In the genomic region with DNA sequence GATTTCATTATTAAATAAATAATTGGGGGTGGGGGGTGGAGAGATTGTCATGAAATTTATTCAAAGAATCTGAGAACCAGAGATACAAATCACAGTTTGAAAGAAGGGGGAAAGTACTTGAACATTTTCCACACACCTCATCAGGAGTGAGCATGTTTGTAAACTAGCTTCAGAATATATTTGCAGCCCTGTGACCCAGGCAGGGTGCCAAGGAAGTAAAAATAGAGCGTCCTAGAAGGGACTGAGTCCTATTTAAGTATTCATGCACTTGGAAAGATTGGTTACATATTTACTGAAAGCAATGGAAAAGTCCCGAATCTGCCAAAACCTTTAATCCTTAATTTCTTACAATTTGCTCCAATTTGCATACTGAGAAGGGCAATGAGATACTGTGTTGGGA, we compare ENCODE assay signal across 12 mouse cellular contexts. TPM values are rescaled to one million over a fixed set of nuclear protein-coding genes. Genes with fewer than 3 reads are reported as not detected.
DNase-seq lines count a peak whose midpoint lies in the region; ATAC-seq and TF ChIP-seq lines count a peak whose summit lies in the region.
"Had no signal": no experiment of that assay in that cellular context is flagged by ENCODE, and none has a peak within 500 bp of the region (broad histone marks: within the 10 kb centered on the region; RNA-seq: fewer than 3 reads in every experiment).

No protein-coding gene starts in this region.

- H3K36me3 ChIP-seq in lung, postnatal 0 days (ENCODE audit: insufficient read depth, low read length): no peaks in the 10 kb centered on the region
- H3K36me3 ChIP-seq in forebrain, embryonic 13.5 days (ENCODE audit: poor library complexity, severe bottlenecking): no peaks in the 10 kb centered on the region
- H3K36me3 ChIP-seq in liver, embryonic 11.5 days (ENCODE audit: control insufficient read depth, insufficient read depth, low read length): no peaks in the 10 kb centered on the region
- H3K36me3 ChIP-seq in forebrain, embryonic 16.5 days (ENCODE audit: control insufficient read depth, insufficient read depth): no peaks in the 10 kb centered on the region
- H3K36me3 ChIP-seq: forebrain, embryonic 12.5 days had no signal

- no peak overlapping the region for H3K4me2 ChIP-seq in lung, postnatal 0 days (replicated peaks; ENCODE audit: low read depth, low read length)
- H3K4me2 ChIP-seq in forebrain, embryonic 13.5 days: no peak overlapping the region
- no peak overlapping the region for H3K4me2 ChIP-seq in liver, embryonic 11.5 days
- H3K4me2 ChIP-seq in forebrain, embryonic 16.5 days (ENCODE audit: low read length): no peak overlapping the region
- H3K4me2 ChIP-seq: forebrain, embryonic 12.5 days; hindbrain, embryonic 14.5 days had no signal

- H3K27ac ChIP-seq in lung, postnatal 0 days (ENCODE audit: low read length): peak overlapping the region; percentile 35; the same call in 1 of the 2 replicates
- no peak overlapping the region for H3K27ac ChIP-seq in forebrain, embryonic 13.5 days
- H3K27ac ChIP-seq in liver, embryonic 11.5 days (ENCODE audit: low read depth, low read length): no peak overlapping the region
- no peak overlapping the region for H3K27ac ChIP-seq in forebrain, embryonic 16.5 days (ENCODE audit: low read length)
- H3K27ac ChIP-seq: forebrain, embryonic 12.5 days; hindbrain, embryonic 14.5 days; liver, embryonic 14.5 days had no signal

- no peaks in the 10 kb centered on the region for H3K4me1 ChIP-seq in lung, postnatal 0 days (ENCODE audit: insufficient read depth, low read depth, low read length)
- no peaks in the 10 kb centered on the region for H3K4me1 ChIP-seq in forebrain, embryonic 13.5 days
- no peaks in the 10 kb centered on the region for H3K4me1 ChIP-seq in liver, embryonic 11.5 days (replicated peaks; ENCODE audit: control insufficient read depth, insufficient read depth, low read length)
- H3K4me1 ChIP-seq in forebrain, embryonic 16.5 days (replicated peaks; ENCODE audit: control insufficient read depth, insufficient read depth, low read length): no peaks in the 10 kb centered on the region
- H3K4me1 ChIP-seq: forebrain, embryonic 12.5 days had no signal

- no peaks in the 10 kb centered on the region for H3K9me3 ChIP-seq in lung, postnatal 0 days (ENCODE audit: low read length)
- no peaks in the 10 kb centered on the region for H3K9me3 ChIP-seq in forebrain, embryonic 13.5 days (replicated peaks)
- H3K9me3 ChIP-seq in liver, embryonic 11.5 days (ENCODE audit: control insufficient read depth, low read length): no peaks in the 10 kb centered on the region
- no peaks in the 10 kb centered on the region for H3K9me3 ChIP-seq in forebrain, embryonic 16.5 days (ENCODE audit: control insufficient read depth, low read length)
- H3K9me3 ChIP-seq: forebrain, embryonic 12.5 days had no signal

- no peak overlapping the region for H3K9ac ChIP-seq in lung, postnatal 0 days (replicated peaks; ENCODE audit: low read depth)
- no peak overlapping the region for H3K9ac ChIP-seq in forebrain, embryonic 13.5 days
- H3K9ac ChIP-seq in liver, embryonic 11.5 days (ENCODE audit: low read depth, low read length): no peak overlapping the region
- no peak overlapping the region for H3K9ac ChIP-seq in forebrain, embryonic 16.5 days (replicated peaks; ENCODE audit: low read depth, low read length)
- H3K9ac ChIP-seq: forebrain, embryonic 12.5 days; hindbrain, embryonic 14.5 days; liver, embryonic 14.5 days had no signal

- TF ChIP-seq CTCF in lung, postnatal 0 days (IDR thresholded peaks at IDR 0.05): no peak

- intact Hi-C loops in heart, postnatal 36 days (cut with DNase I): no loop called here

- peak; percentile 37 for DNase-seq in adrenal gland, adult 2 months
- DNase-seq in adrenal gland, postnatal 4 days (ENCODE audit: low spot score in 2 of 2): no peak
- DNase-seq in gastrocnemius, postnatal 10 days: peak; percentile 33
- peak; percentile 33 to 45 for DNase-seq in heart, postnatal 36 days
- peak; percentile 79 for DNase-seq in lung, postnatal 0 days (ENCODE audit: low spot score)
- DNase-seq in liver, embryonic 11.5 days (ENCODE audit: low spot score): no peak
- DNase-seq: thymus, postnatal 4 days had no signal

- no peak overlapping the region for H3K4me3 ChIP-seq in lung, postnatal 0 days (ENCODE audit: low read depth, low read length)
- no peak overlapping the region for H3K4me3 ChIP-seq in forebrain, embryonic 13.5 days
- H3K4me3 ChIP-seq in liver, embryonic 11.5 days (ENCODE audit: low read depth, low read length): no peak overlapping the region
- no peak overlapping the region for H3K4me3 ChIP-seq in forebrain, embryonic 16.5 days (replicated peaks; ENCODE audit: low read length)
- H3K4me3 ChIP-seq: forebrain, embryonic 12.5 days had no signal

- WGBS in lung, postnatal 0 days: 27% methylated on average over 2 of the region's 2 CpGs
- WGBS in forebrain, embryonic 13.5 days: 73% methylated on average over 2 of the region's 2 CpGs
- 70% methylated on average over 2 of the region's 2 CpGs for WGBS in liver, embryonic 11.5 days
- WGBS in forebrain, embryonic 16.5 days: 40% methylated on average over 2 of the region's 2 CpGs

- TF ChIP-seq EP300 in lung, postnatal 0 days (IDR thresholded peaks at IDR 0.05): peak; percentile 32; the same call in 1 of the 2 replicates

- H3K27me3 ChIP-seq in lung, postnatal 0 days (replicated peaks; ENCODE audit: insufficient read depth, low read length): no peaks in the 10 kb centered on the region
- H3K27me3 ChIP-seq in forebrain, embryonic 13.5 days: 0 out of 2 replicates have a peak, but pooled peaks cover 2% of the 10 kb centered on the region
- no peaks in the 10 kb centered on the region; the same call in none of the 2 replicates for H3K27me3 ChIP-seq in liver, embryonic 11.5 days (replicated peaks; ENCODE audit: control insufficient read depth, insufficient read depth, low read length)
- H3K27me3 ChIP-seq in forebrain, embryonic 16.5 days (replicated peaks; ENCODE audit: control insufficient read depth, insufficient read depth, low read length): no peaks in the 10 kb centered on the region

- ATAC-seq in lung, postnatal 0 days: peak; percentile 85
- ATAC-seq in forebrain, embryonic 13.5 days: no peak
- ATAC-seq in liver, embryonic 11.5 days (replicated peaks; ENCODE audit: low FRiP score): no peak
- no peak for ATAC-seq in forebrain, embryonic 16.5 days

RNA-seq across cellular contexts. Expression of gene Asb11, which starts 3.3 kb away (rescaled TPM):
- under 1 TPM in 1 of 2 experiments, not detected in 1; 0.20 TPM for total RNA-seq in adrenal gland, adult 2 months (2021)
- 0.08 and 0.13 TPM in 2 replicates for polyA plus RNA-seq in adrenal gland, adult 2 months (2012; rRNA removed)
- under 1 TPM in 1 of 2 experiments, not detected in 1; 0.62 TPM for total RNA-seq in adrenal gland, postnatal 4 days (2021)
- 10 to 100 TPM in 1 of 2 experiments, 1 to 10 TPM in 1; 9.3 to 17.8 TPM for total RNA-seq in gastrocnemius, postnatal 10 days (2021)
- total RNA-seq in heart, postnatal 36 days (2021): 100 to 1,000 TPM; 116 to 171 TPM
- 0.70 and 1.3 TPM in 2 replicates for polyA plus RNA-seq in lung, postnatal 0 days (2015; fragmentation: Nextera tagmentation; extraction: Ambion mirVana)
- not detected in 2 replicates for polyA plus RNA-seq in forebrain, embryonic 13.5 days (2015; fragmentation: Nextera tagmentation; extraction: Ambion mirVana)
- not detected in 2 replicates for polyA plus RNA-seq in liver, embryonic 11.5 days (2014; fragmentation: Nextera tagmentation; extraction: Ambion mirVana)
- polyA plus RNA-seq in forebrain, embryonic 16.5 days (2015; fragmentation: Nextera tagmentation; extraction: Ambion mirVana): not detected in 2 replicates
- polyA plus RNA-seq: forebrain, embryonic 12.5 days; hindbrain, embryonic 14.5 days had no signal

RNA-seq across cellular contexts. Expression of gene Piga, which starts 20.6 kb away (rescaled TPM):
- 10 to 100 TPM in 1 of 2 experiments, 1 to 10 TPM in 1; 5.1 to 10.9 TPM for total RNA-seq in adrenal gland, adult 2 months (2021)
- polyA plus RNA-seq in adrenal gland, adult 2 months (2012; rRNA removed): 1.1 and 1.4 TPM in 2 replicates
- 10 to 100 TPM; 12.0 to 14.2 TPM for total RNA-seq in adrenal gland, postnatal 4 days (2021)
- total RNA-seq in gastrocnemius, postnatal 10 days (2021): 1 to 10 TPM; 1.9 to 3.0 TPM
- 1 to 10 TPM; 2.2 to 2.3 TPM for total RNA-seq in heart, postnatal 36 days (2021)
- polyA plus RNA-seq in lung, postnatal 0 days (2015; fragmentation: Nextera tagmentation; extraction: Ambion mirVana): 6.1 and 7.0 TPM in 2 replicates
- polyA plus RNA-seq in forebrain, embryonic 13.5 days (2015; fragmentation: Nextera tagmentation; extraction: Ambion mirVana): 10.7 TPM in 2 replicates
- 28.1 and 31.9 TPM in 2 replicates for polyA plus RNA-seq in liver, embryonic 11.5 days (2014; fragmentation: Nextera tagmentation; extraction: Ambion mirVana)
- 7.6 and 8.0 TPM in 2 replicates for polyA plus RNA-seq in forebrain, embryonic 16.5 days (2015; fragmentation: Nextera tagmentation; extraction: Ambion mirVana)

Comparison
In these comparisons a context has a peak if more than half of its experiments do, and no peak if none do; other contexts are left out.
1. DNase-seq: peak in adrenal gland, adult 2 months (single experiment), gastrocnemius, postnatal 10 days (single experiment), heart, postnatal 36 days (2 of 2) and lung, postnatal 0 days (single experiment); none in adrenal gland, postnatal 4 days (0 of 2) and liver, embryonic 11.5 days (single experiment).